Mouse (Mus musculus) liver, postnatal 0 days (tissue): ENCODE measurements around the gene Zyg11a. TPM values are rescaled to one million over a fixed set of nuclear protein-coding genes. Genes with fewer than 3 reads are reported as not detected.

Experiments
- ATAC-seq: fragments of 200-750 bp; cut with Nextera tagmentation; 2 replicates; pipeline ENCODE4 v1.8.0; 2017; ENCODE audit warnings: mild to moderate bottlenecking, moderate library complexity
- DNase-seq: peaks from one replicate; pipeline ENCODE4 v3.0.0-alpha.2; 2016
- H3K27ac ChIP-seq: fragments of 300-500 bp; sonication (generic); 2 replicates; pipeline ENCODE4 v1.5.1; 2014; ENCODE audit warnings: antibody characterized with exemption, moderate library complexity, mild to moderate bottlenecking, low read depth
- H3K27me3 ChIP-seq: fragments of 300-500 bp; sonication (generic); 2 replicates; pipeline ENCODE4 v1.6.1; 2014; ENCODE audit warnings: low read length, control low read depth, mixed read lengths; ENCODE audit not compliant: insufficient read depth
- H3K36me3 ChIP-seq: fragments of 300-500 bp; sonication (generic); replicated peaks from 2 replicates; pipeline ENCODE4 v1.6.1; 2014; ENCODE audit warnings: mild to moderate bottlenecking, control low read depth, low read length, moderate library complexity, mixed read lengths; ENCODE audit not compliant: insufficient read depth
- H3K4me1 ChIP-seq: fragments of 300-500 bp; sonication (generic); 2 replicates; pipeline ENCODE4 v1.6.1; 2014; ENCODE audit warnings: antibody characterized with exemption, mild to moderate bottlenecking, control low read depth; ENCODE audit not compliant: insufficient read depth
- H3K4me2 ChIP-seq: fragments of 300-500 bp; sonication (generic); 2 replicates; pipeline ENCODE4 v1.6.1; 2014; ENCODE audit warnings: low read depth, mild to moderate bottlenecking, low read length, moderate library complexity, mixed read lengths
- H3K4me3 ChIP-seq: fragments of 300-500 bp; sonication (generic); 2 replicates; pipeline ENCODE4 v1.5.1; 2014; ENCODE audit warnings: low read depth, low read length
- H3K9ac ChIP-seq: fragments of 300-500 bp; sonication (generic); replicated peaks from 2 replicates; pipeline ENCODE4 v1.6.1; 2014; ENCODE audit warnings: mild to moderate bottlenecking, moderate library complexity
- H3K9me3 ChIP-seq: fragments of 300-500 bp; sonication (generic); 2 replicates; pipeline ENCODE4 v1.6.1; 2016; ENCODE audit warnings: mild to moderate bottlenecking, control low read depth, low read length, mixed read lengths
- CTCF ChIP-seq: sonication (generic); IDR thresholded peaks from 2 replicates; pipeline ENCODE4 v1.5.1; 2016; ENCODE audit warnings: antibody characterized with exemption, low read depth
- EP300 ChIP-seq: IDR thresholded peaks from 2 replicates; pipeline ENCODE4 v1.6.1; 2016; ENCODE audit warnings: antibody characterized with exemption, low read depth, mild to moderate bottlenecking
- WGBS: fragments of 180-500 bp; shearing (Covaris S2); extraction: QIAGEN DNeasy Blood & Tissue Kit; methylation state at CpG from one replicate; pipeline ENCODE4 v1.1.7; 2014; ENCODE audit not compliant: insufficient replicate concordance; 5-methylcytosine and 5-hydroxymethylcytosine counted together
- polyA plus RNA-seq: library from polyadenylated mRNA; unstranded; fragments of >200 nt; fragmentation: Nextera tagmentation; extraction: Ambion mirVana; gene quantifications from 2 replicates; pipeline ENCODE4 v1.2.1, GENCODE M21; 2015

The Zyg11a gene
- polyA plus RNA-seq: 0.75 and 0.86 TPM in 2 replicates

- Histone ChIP-seq H3K36me3 (no peaks in the 10 kb centered on the region), H3K27me3 (peaks cover 25% of the 10 kb centered on the region), H3K4me3 (peak within 1 kb of the TSS; percentile 52), H3K4me2 (peak within 1 kb of the TSS; percentile 71), H3K9ac (peak within 1 kb of the TSS; percentile 54; the same call in 1 of the 2 replicates), H3K9me3 (no peaks in the 10 kb centered on the region), H3K27ac (peak within 1 kb of the TSS; percentile 7; the same call in 1 of the 2 replicates), H3K4me1 (no peaks in the 10 kb centered on the region; the same call in 1 of the 2 replicates)
- 2% methylated on average over 82 of the region's 107 CpGs for WGBS
- ATAC-seq: peak; percentile 88
- no peak for TF ChIP-seq EP300
- TF ChIP-seq CTCF: no peak
- peak; percentile 70 for DNase-seq
Measured at GRCm38 (mm10) chr4:108217332-108218179, at the start of gene Zyg11a. TSS of gene Zyg11a (minus strand) at chr4:108218048.

DNA sequence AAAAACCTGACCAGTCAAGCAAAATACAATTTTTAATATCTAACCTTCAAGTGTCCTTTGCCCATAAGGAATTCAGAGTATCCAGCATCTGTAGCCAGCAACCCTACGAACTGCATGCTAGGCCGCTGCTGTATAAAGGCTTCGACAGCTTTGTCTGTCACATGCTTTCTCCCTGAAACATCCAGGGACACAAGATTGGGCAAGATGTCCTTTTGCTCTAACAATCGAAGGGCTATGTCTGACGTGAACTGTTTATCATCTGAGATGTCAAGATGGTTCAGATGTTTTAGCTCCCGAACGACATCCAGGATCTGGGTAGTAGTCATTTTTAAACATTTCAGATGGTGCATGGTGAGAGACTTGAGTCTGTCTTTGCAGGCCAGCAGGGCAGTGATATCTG lies 47.9 kb upstream of the Zyg11a start:
- WGBS: 79% methylated on average over 7 of the region's 7 CpGs
- Histone ChIP-seq H3K27me3 (no peaks in the 10 kb centered on the region), H3K4me2 (no peak overlapping the region), H3K9me3 (no peaks in the 10 kb centered on the region), H3K4me3 (no peak overlapping the region), H3K36me3 (peaks cover 26% of the 10 kb centered on the region), H3K4me1 (no peaks in the 10 kb centered on the region), H3K9ac (no peak overlapping the region), H3K27ac (no peak overlapping the region)
- DNase-seq (no peak), ATAC-seq (peak; percentile 59; the same call in 1 of the 2 replicates)
- TF ChIP-seq EP300 (0 out of 2 replicates have a peak, but pooled peaks have one; percentile 24), CTCF (no peak)

GRCm38 (mm10) chr4:108253317-108253716 lies 35.5 kb upstream of the Zyg11a start:
- no peak for DNase-seq
- no peak overlapping the region for H3K9ac ChIP-seq
- 82% methylated on average over 6 of the region's 6 CpGs for WGBS
- H3K27me3 ChIP-seq: no peaks in the 10 kb centered on the region
- ATAC-seq: no peak
- H3K36me3 ChIP-seq: peaks cover 55% of the 10 kb centered on the region
- no peak for TF ChIP-seq EP300
- TF ChIP-seq CTCF: peak; percentile 46
- no peak overlapping the region for H3K4me3 ChIP-seq
- H3K4me1 ChIP-seq: no peaks in the 10 kb centered on the region
- H3K27ac ChIP-seq: no peak overlapping the region
- no peak overlapping the region for H3K4me2 ChIP-seq
- no peaks in the 10 kb centered on the region for H3K9me3 ChIP-seq

GRCm38 (mm10) chr4:108250501-108250900 lies 32.7 kb upstream of the Zyg11a start:
- WGBS: 61% methylated on average over 9 of the region's 9 CpGs
- no peak overlapping the region for H3K9ac ChIP-seq
- peaks cover 46% of the 10 kb centered on the region for H3K36me3 ChIP-seq
- DNase-seq (no peak), ATAC-seq (no peak)
- H3K4me3 ChIP-seq: no peak overlapping the region
- H3K27me3 ChIP-seq: no peaks in the 10 kb centered on the region
- no peaks in the 10 kb centered on the region for H3K9me3 ChIP-seq
- H3K4me1 ChIP-seq: no peaks in the 10 kb centered on the region
- no peak overlapping the region for H3K27ac ChIP-seq
- TF ChIP-seq EP300 (no peak), CTCF (no peak)
- no peak overlapping the region for H3K4me2 ChIP-seq

GRCm38 (mm10) chr4:108249314-108249713 lies 31.5 kb upstream of the Zyg11a start:
- ATAC-seq: no peak
- peaks cover 44% of the 10 kb centered on the region for H3K36me3 ChIP-seq
- H3K9me3 ChIP-seq: no peaks in the 10 kb centered on the region
- no peak overlapping the region for H3K27ac ChIP-seq
- WGBS: 85% methylated on average over 3 of the region's 3 CpGs
- no peak for DNase-seq
- H3K4me3 ChIP-seq: no peak overlapping the region
- no peak overlapping the region for H3K4me2 ChIP-seq
- no peaks in the 10 kb centered on the region for H3K4me1 ChIP-seq
- no peak overlapping the region for H3K9ac ChIP-seq
- no peaks in the 10 kb centered on the region for H3K27me3 ChIP-seq
- no peak for TF ChIP-seq CTCF
- no peak for TF ChIP-seq EP300

DNA sequence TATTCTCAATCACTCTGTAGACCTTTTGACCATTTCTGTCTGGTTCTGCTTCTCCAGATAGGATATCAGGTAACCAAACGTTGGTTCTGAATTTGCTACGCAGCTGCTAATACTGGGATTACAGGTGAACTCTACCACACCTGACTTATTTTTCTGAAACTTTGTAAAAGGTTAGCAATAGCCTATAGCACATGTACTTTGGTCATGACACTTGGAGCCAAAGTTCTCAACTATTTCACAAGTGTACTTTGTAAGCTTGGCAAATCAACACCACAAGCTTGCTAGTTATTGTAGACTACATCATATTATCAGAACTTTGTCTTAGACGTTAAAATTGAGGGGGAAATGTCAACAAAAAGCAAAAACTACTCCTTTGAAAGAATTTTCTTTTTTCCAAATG lies 15.8 kb upstream of the Zyg11a start:
- 65% methylated on average over 3 of the region's 3 CpGs for WGBS
- peak; percentile 95 for ATAC-seq
- H3K9me3 ChIP-seq: no peaks in the 10 kb centered on the region

More for the DNA sequence above, 15.8 kb upstream of the Zyg11a start:
- Histone ChIP-seq H3K4me3 (no peak overlapping the region), H3K27ac (peak overlapping the region; percentile 93), H3K4me2 (no peak overlapping the region), H3K36me3 (peaks cover 18% of the 10 kb centered on the region), H3K27me3 (no peaks in the 10 kb centered on the region), H3K9ac (no peak overlapping the region), H3K4me1 (no peaks in the 10 kb centered on the region)
- DNase-seq: no peak
- TF ChIP-seq EP300 (peak; percentile 85), CTCF (no peak)
